Mouse (Mus musculus) midbrain, postnatal 0 days (tissue): Measurements from ENCODE around the gene Pigc. TPM values are rescaled to one million over a fixed set of nuclear protein-coding genes. Genes with fewer than 3 reads are reported as not detected.

ENCODE experiments used
- ATAC-seq: fragments of 200-750 bp; cut with Nextera tagmentation; 2 replicates; pipeline ENCODE4 v1.8.0; 2017; ENCODE audit warnings: moderate number of reproducible peaks, mild to moderate bottlenecking, moderate TSS enrichment, moderate library complexity; ENCODE audit not compliant: low FRiP score
- DNase-seq: peaks from one replicate; pipeline ENCODE4 v3.0.0-alpha.2; 2015; ENCODE audit warnings: low spot score
- H3K27ac ChIP-seq: fragments of 300-500 bp; sonication (generic); 2 replicates; pipeline ENCODE4 v1.5.1; 2014; ENCODE audit warnings: low read depth, mild to moderate bottlenecking, low read length, mixed read lengths
- H3K27me3 ChIP-seq: fragments of 300-500 bp; sonication (generic); 2 replicates; pipeline ENCODE4 v1.6.1; 2014; ENCODE audit warnings: low read length, control low read depth, mixed read lengths; ENCODE audit not compliant: insufficient read depth
- H3K36me3 ChIP-seq: fragments of 300-500 bp; sonication (generic); 2 replicates; pipeline ENCODE4 v1.6.1; 2014; ENCODE audit warnings: low read length, control low read depth, mixed read lengths; ENCODE audit not compliant: insufficient read depth
- H3K4me1 ChIP-seq: fragments of 300-500 bp; sonication (generic); 2 replicates; pipeline ENCODE4 v1.6.1; 2014; ENCODE audit warnings: mild to moderate bottlenecking, control low read depth, antibody characterized with exemption, low read length, mixed read lengths; ENCODE audit not compliant: insufficient read depth
- H3K4me2 ChIP-seq: fragments of 300-500 bp; sonication (generic); 2 replicates; pipeline ENCODE4 v1.6.1; 2014; ENCODE audit warnings: low read depth, mild to moderate bottlenecking, low read length, mixed read lengths; ENCODE audit not compliant: poor library complexity, severe bottlenecking
- H3K4me3 ChIP-seq: fragments of 300-500 bp; sonication (generic); 2 replicates; pipeline ENCODE4 v1.5.1; 2014; ENCODE audit warnings: low read depth, mild to moderate bottlenecking, low read length, moderate library complexity
- H3K9ac ChIP-seq: fragments of 300-500 bp; sonication (generic); replicated peaks from 2 replicates; pipeline ENCODE4 v1.6.1; 2014; ENCODE audit warnings: mild to moderate bottlenecking, low read length, moderate library complexity, mixed read lengths; ENCODE audit not compliant: poor library complexity, severe bottlenecking
- H3K9me3 ChIP-seq: fragments of 300-500 bp; sonication (generic); 2 replicates; pipeline ENCODE4 v1.6.1; 2016; ENCODE audit warnings: low read length, control low read depth
- CTCF ChIP-seq: IDR thresholded peaks from 2 replicates; pipeline ENCODE4 v1.5.1; 2016; ENCODE audit warnings: antibody characterized with exemption, mild to moderate bottlenecking
- WGBS: fragments of 180-500 bp; shearing (Covaris S2); extraction: QIAGEN DNeasy Blood & Tissue Kit; methylation state at CpG from one replicate; pipeline ENCODE4 v1.1.7; 2014; 5-methylcytosine and 5-hydroxymethylcytosine counted together
- polyA plus RNA-seq: library from polyadenylated mRNA; unstranded; fragments of >200 nt; fragmentation: Nextera tagmentation; extraction: Ambion mirVana; gene quantifications from 2 replicates; pipeline ENCODE4 v1.2.1, GENCODE M21; 2015
- total RNA-seq: library from RNA; depleted of rRNA; stranded (reverse); fragments of >200 nt; gene quantifications from 2 replicates; pipeline ENCODE4 v1.2.3, GENCODE M21; 2014

Pigc gene
- total and polyA plus RNA-seq, 2 experiments from 2014 or later = 14.5 to 22.6 TPM

DNA sequence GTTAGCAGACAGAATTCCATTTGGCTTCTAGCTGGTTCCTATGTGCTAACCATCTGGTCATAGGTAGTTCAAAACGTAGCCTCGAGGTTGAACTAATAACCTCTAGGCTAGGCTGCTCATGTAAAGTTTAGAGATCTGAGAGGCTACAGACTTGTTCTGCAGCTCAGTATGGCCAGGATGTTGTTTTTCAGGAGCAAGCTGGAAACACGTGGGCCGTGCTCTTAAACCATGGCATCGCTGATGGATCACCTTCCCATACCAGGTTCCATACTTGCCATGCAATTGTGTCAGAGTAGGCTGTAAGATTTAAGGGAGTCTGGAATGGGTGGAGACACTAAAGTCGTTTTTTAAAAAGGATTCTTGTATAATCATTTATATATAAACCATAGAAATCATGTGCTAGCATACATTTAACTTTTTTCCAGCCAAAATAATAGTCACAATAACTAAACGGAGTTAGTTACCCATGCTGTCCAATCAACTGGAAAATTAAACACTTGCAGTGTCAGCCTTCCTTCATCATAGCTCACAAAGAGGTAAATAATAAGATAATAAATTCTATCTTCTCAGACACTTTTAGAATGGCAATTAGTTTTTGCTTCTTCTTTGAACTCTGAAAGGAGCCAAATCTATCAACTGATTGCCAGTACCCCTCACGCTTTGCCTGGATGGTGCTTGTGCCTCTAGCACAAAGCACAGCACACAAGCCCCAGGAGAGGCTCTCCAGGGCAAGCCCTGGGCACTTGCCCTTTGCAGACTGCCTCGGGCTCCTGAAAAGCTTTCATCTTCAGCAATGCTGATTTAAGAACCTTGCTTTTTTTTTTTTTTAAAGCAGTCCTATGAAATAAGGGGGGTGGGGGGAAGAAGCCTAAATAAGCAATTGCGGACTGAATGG lies 21.9 kb downstream of the Pigc start:
- no peak for ATAC-seq
- Histone ChIP-seq H3K9ac (no peak overlapping the region), H3K27me3 (no peaks in the 10 kb centered on the region), H3K27ac (no peak overlapping the region), H3K4me1 (no peaks in the 10 kb centered on the region), H3K4me3 (no peak overlapping the region), H3K4me2 (no peak overlapping the region), H3K9me3 (no peaks in the 10 kb centered on the region), H3K36me3 (no peaks in the 10 kb centered on the region)
- DNase-seq = no peak
- 75% methylated on average over 10 of the region's 10 CpGs for WGBS
- TF ChIP-seq CTCF = no peak

DNA sequence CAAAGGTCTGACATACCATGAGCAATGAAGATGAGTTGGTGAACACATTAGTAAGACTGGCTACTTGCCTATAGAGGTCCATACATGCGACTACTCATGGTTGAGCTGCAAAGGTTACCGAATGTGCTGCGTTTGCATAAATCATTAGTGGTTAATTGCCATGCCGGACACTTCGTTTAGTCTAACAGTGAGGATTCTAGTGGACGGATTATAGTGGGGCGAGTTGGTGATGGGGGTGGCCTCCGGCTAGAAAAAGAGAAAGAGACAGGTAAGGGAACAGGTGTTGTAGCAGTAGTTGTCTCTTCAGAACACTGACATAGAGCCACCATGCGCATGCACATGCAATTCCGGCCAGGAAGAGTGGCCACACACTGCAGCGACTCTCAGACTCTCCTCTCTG lies 22.9 kb downstream of the Pigc start:
- no peak for TF ChIP-seq CTCF

DNA sequence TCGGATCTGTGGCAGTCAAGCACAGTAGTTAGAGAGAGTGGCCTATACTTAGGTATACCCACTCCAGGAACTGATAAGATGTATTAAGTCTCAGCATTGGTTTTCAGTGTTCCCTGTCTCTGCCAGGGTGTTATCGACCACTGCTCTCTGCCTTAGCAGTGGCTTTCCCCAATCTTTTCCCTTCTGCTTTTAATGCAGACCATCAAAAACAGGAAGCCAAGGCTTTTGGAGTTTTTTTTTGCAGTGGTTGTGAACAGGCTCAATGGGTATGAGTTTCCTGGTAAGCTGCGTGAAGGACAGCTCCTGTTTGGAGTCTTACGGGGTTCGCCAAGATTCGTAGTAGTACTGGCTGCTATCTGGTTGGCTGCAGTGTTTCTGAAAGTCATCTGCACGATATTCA lies 23.4 kb downstream of the Pigc start:
- Histone ChIP-seq H3K27me3 (no peaks in the 10 kb centered on the region), H3K36me3 (no peaks in the 10 kb centered on the region), H3K4me1 (no peaks in the 10 kb centered on the region), H3K27ac (no peak overlapping the region), H3K9ac (no peak overlapping the region), H3K9me3 (no peaks in the 10 kb centered on the region), H3K4me3 (no peak overlapping the region), H3K4me2 (no peak overlapping the region)
- ATAC-seq = no peak
- TF ChIP-seq CTCF = no peak
- WGBS = 92% methylated on average over 7 of the region's 7 CpGs
- DNase-seq = no peak

More for the DNA sequence above, 22.9 kb downstream of the Pigc start:
- Histone ChIP-seq H3K36me3 (no peaks in the 10 kb centered on the region), H3K9me3 (no peaks in the 10 kb centered on the region), H3K9ac (no peak overlapping the region), H3K4me2 (no peak overlapping the region), H3K27me3 (no peaks in the 10 kb centered on the region), H3K27ac (no peak overlapping the region), H3K4me1 (no peaks in the 10 kb centered on the region), H3K4me3 (no peak overlapping the region)
- no peak for DNase-seq
- no peak for ATAC-seq
- WGBS = 98% methylated on average over 11 of the region's 11 CpGs

DNA sequence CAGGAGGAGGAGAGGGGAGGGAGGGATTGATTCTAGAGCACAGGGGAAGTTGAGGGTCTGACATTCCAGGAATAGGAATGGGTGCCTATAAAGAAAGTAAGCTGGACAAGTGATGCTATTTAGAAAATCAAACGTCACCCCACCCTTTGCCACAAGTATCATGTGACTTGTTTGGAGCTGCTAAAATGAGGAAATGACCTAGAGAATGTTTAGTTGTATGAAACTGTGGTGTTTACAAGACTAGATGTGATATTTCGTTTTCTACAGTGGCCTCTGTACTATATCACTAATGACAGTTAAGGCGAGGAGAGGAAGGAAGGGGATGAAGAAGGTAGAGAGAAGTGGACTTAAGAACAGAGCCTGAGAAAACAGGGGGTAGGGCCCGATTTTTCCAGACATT lies 29.8 kb downstream of the Pigc start:
- Histone ChIP-seq H3K4me3 (no peak overlapping the region), H3K36me3 (no peaks in the 10 kb centered on the region), H3K27ac (no peak overlapping the region), H3K4me1 (no peaks in the 10 kb centered on the region), H3K9ac (no peak overlapping the region), H3K4me2 (no peak overlapping the region), H3K9me3 (no peaks in the 10 kb centered on the region), H3K27me3 (no peaks in the 10 kb centered on the region)
- DNase-seq (no peak), ATAC-seq (no peak)
- no peak for TF ChIP-seq CTCF
- WGBS = 80% methylated on average over 4 of the region's 4 CpGs

DNA sequence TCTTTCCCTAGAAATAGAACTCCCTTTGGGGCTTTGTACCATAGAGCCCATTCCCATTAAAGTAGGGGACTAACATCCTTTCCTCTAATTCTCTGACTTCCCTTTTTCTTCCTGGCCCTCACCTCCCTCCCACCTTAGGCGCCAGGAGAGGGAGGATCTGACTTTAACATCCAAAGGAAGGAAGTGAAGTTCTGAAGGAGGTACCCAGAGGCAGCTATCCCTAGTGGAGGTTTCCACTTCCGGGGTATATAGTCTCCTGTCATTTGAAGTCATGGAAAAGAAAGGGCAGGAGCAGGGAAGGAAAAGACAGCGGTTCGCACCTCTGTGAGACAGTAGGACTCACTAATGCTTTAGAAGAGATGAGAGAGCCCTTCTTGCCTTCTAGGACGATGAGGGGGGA lies 30.4 kb downstream of the Pigc start:
- H3K4me1 ChIP-seq = peaks cover 1% of the 10 kb centered on the region; the same call in 1 of the 2 replicates
- WGBS = 41% methylated on average over 5 of the region's 5 CpGs
- no peak overlapping the region for H3K4me3 ChIP-seq
- H3K27me3 ChIP-seq = no peaks in the 10 kb centered on the region
- H3K4me2 ChIP-seq = no peak overlapping the region
- no peak overlapping the region for H3K27ac ChIP-seq
- no peaks in the 10 kb centered on the region for H3K9me3 ChIP-seq
- no peaks in the 10 kb centered on the region for H3K36me3 ChIP-seq
- no peak for TF ChIP-seq CTCF
- DNase-seq (no peak), ATAC-seq (no peak)
- no peak overlapping the region for H3K9ac ChIP-seq

DNA sequence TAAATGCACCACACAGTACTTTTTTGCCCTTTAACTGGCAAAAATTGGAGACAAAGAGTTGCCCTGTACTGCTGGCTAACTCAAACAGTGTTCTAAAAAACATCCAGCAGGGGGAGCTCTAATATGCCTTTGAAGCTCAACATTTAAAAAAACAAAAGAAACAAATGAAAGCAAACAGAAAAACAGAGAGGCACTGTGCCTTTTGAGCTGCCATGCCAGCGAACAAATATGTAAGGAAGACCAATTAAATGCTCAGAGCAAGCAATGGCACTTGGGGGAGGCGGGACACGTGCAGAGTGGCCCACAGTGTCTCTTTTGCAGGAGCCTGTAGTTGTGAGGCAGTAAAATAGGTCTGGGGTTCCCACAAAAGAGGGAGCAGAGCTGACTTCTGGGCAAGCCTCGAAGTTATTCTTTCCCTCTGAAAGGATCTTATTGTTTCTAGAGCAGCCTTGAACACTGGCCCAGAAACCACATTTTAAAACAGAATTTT lies 30.9 kb downstream of the Pigc start:
- Histone ChIP-seq H3K9ac (no peak overlapping the region), H3K4me2 (peak overlapping the region; percentile 26; the same call in 1 of the 2 replicates), H3K27me3 (no peaks in the 10 kb centered on the region), H3K9me3 (no peaks in the 10 kb centered on the region), H3K4me3 (no peak overlapping the region), H3K27ac (no peak overlapping the region), H3K36me3 (no peaks in the 10 kb centered on the region), H3K4me1 (peaks cover 3% of the 10 kb centered on the region; the same call in 1 of the 2 replicates)
- 3% methylated on average over 4 of the region's 4 CpGs for WGBS
- ATAC-seq = peak; percentile 72
- TF ChIP-seq CTCF = peak; percentile 88
- DNase-seq = peak; percentile 93
